Mouse (Mus musculus) embryonic facial prominence, embryonic 10.5 days (tissue): Measurements from ENCODE around the gene Elavl1. TPM values are rescaled to one million over a fixed set of nuclear protein-coding genes. Genes with fewer than 3 reads are reported as not detected.
"Not testable (repeated sequence)": the region's sequence is repeated elsewhere in the genome, so short reads cannot be mapped to it uniquely, and the experiment has no call there.

Source experiments
- DNase-seq: peaks from one replicate; pipeline ENCODE4 v3.0.0-alpha.2; 2017; ENCODE audit warnings: low spot score
- H3K27ac ChIP-seq: fragments of 300-500 bp; sonication (generic); replicated peaks from 2 replicates; pipeline ENCODE4 v1.5.1; 2016; ENCODE audit warnings: mild to moderate bottlenecking
- H3K27me3 ChIP-seq: fragments of 300-500 bp; sonication (generic); replicated peaks from 2 replicates; pipeline ENCODE4 v1.6.1; 2016; ENCODE audit warnings: low read depth, mild to moderate bottlenecking; ENCODE audit not compliant: poor library complexity, severe bottlenecking
- H3K36me3 ChIP-seq: fragments of 300-500 bp; sonication (generic); replicated peaks from 2 replicates; pipeline ENCODE4 v1.6.1; 2016; ENCODE audit warnings: mild to moderate bottlenecking, moderate library complexity
- H3K4me1 ChIP-seq: fragments of 300-500 bp; sonication (generic); 2 replicates; pipeline ENCODE4 v1.6.1; 2016
- H3K4me3 ChIP-seq: fragments of 300-500 bp; sonication (generic); 2 replicates; pipeline ENCODE4 v1.5.1; 2016; ENCODE audit warnings: mild to moderate bottlenecking, moderate library complexity
- H3K9me3 ChIP-seq: fragments of 300-500 bp; sonication (generic); 2 replicates; pipeline ENCODE4 v1.6.1; 2016; ENCODE audit warnings: mild to moderate bottlenecking
- WGBS: fragments of 180-500 bp; shearing (Covaris S2); methylation state at CpG from one replicate; pipeline ENCODE4 v1.1.7; 2016; 5-methylcytosine and 5-hydroxymethylcytosine counted together
- polyA plus RNA-seq: library from polyadenylated mRNA; unstranded; fragments of >200 nt; fragmentation: Nextera tagmentation; extraction: Ambion mirVana; gene quantifications from 2 replicates; pipeline ENCODE4 v1.2.1, GENCODE M21; 2016

Elavl1 gene
- polyA plus RNA-seq = 362 and 373 TPM in 2 replicates

DNA sequence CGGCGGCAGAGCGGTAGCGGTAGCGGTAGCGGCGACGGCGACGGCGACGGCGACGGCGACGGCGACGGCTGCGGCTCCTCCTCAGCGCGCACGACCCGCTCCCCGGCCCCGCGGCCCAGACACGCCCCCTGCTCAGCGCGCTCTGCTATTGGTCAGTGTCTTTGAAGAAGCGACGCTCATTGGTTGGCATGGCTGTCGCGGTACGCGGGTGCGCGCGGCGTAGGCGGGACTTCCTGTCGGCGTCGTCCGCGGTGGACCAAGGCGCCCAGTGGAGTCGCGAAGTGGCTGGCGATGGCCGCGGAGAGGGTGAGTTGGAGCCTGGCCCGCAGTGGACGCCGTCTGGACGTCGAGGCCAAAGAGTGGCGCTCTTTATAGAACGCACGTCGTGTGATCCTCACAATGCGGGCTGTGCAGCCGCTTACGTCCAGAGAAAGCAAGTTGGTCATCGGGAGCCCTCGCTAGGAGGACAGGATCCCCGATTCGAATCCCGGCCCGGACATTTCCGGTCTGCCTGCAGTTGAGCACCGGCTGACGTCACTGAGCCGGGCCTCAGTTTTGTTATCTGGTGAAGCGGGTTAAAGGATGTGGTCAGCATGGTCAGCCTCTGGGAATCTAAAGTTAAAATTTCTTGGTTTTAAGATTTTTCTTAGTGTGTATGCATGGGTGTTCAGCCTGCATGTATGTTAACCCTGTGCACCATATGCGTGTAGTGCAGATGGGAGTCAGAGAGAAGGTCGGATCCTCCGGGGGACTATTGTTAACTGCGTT lies at the start of gene Elavl1, which contains the start of gene Ccl25:
Gene Elavl1, minus strand, starts transcription at position 431 of the 768 bp plus-strand sequence.
Gene Ccl25, plus strand, starts transcription at position 228 of the 768 bp plus-strand sequence.
- H3K36me3 ChIP-seq = peaks cover 63% of the 10 kb centered on the region
- peak within 1 kb of the TSS; percentile 97 for H3K4me3 ChIP-seq
- no peaks in the 10 kb centered on the region for H3K9me3 ChIP-seq
- WGBS = under 1% methylated on average over 78 of the region's 78 CpGs
- DNase-seq = peak; percentile 98
- peak within 1 kb of the TSS; percentile 98 for H3K27ac ChIP-seq
- no peaks in the 10 kb centered on the region for H3K27me3 ChIP-seq
- peaks cover 24% of the 10 kb centered on the region for H3K4me1 ChIP-seq

DNA sequence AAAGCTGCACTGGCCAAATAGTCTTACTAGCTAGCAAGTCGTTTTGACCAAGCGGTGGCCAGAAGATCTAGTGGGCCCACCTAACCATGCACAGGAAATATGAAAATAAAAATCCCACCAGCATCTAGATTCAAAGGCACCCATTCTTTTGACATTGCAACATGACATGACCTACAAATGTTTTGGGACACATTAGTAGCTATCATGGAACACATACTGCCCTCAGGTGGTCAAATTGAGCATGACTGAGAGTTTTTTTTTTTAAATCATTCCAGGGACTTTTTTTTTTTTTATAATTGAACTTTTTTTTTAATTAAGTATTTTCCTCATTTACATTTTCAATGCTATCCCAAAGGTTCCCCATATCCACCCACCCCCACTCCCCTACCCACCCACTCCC lies 47.4 kb upstream of the Elavl1 start:
- H3K27me3 ChIP-seq = no peaks in the 10 kb centered on the region
- no peak for DNase-seq
- no peak overlapping the region for H3K4me3 ChIP-seq
- no peaks in the 10 kb centered on the region for H3K36me3 ChIP-seq
- H3K4me1 ChIP-seq = no peaks in the 10 kb centered on the region
- 74% methylated on average over 2 of the region's 2 CpGs for WGBS
- no peaks in the 10 kb centered on the region; the same call in 1 of the 2 replicates for H3K9me3 ChIP-seq
- H3K27ac ChIP-seq = no peak overlapping the region

DNA sequence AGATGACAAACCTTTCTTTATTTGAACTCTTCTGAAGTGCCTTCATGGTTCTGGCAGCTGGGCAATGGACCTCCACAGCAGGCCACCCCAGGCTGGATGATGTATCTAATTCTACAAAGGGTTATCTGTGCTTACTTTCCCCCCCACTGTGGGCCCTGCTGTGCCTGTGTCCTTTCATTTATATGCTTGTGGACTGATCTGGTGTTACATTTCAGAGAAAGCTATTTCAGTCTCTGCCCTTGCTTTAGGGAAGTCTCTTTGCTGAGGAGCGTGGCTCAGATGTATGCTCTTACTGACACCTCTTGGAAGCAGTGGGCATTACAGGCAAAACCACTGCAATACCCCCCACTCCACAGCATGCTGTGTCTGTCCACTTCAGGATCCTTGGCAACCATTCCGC lies 44.9 kb upstream of the Elavl1 start:
- H3K4me1 ChIP-seq = no peaks in the 10 kb centered on the region
- no peak overlapping the region for H3K4me3 ChIP-seq
- WGBS = 23% methylated on average over 2 of the region's 2 CpGs
- H3K27me3 ChIP-seq = no peaks in the 10 kb centered on the region
- no peaks in the 10 kb centered on the region; the same call in 1 of the 2 replicates for H3K9me3 ChIP-seq
- H3K36me3 ChIP-seq = no peaks in the 10 kb centered on the region
- H3K27ac ChIP-seq = no peak overlapping the region
- peak; percentile 54 for DNase-seq

DNA sequence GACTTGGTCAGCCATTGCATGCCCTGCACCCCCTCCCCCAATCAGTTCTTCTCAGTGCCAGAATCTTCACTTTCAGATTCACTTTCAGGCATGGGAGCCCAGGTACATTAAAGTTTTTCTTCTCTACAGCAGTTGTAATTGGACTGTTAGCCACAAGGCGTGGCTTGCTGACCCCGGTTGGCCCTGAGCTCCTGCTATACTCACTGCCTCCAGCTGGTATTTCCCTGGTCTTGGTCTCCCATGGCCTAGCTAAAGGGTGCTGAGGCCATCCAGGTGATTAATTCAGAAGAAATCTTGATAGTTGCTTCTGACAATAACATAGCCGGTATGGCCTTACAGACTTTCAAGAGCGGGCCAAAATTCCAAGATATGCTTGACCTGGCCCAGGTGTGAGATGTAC lies 43.3 kb upstream of the Elavl1 start:
- WGBS = 88% methylated on average over 4 of the region's 4 CpGs
- DNase-seq = no peak
- Histone ChIP-seq H3K9me3 (no peaks in the 10 kb centered on the region; the same call in 1 of the 2 replicates), H3K36me3 (no peaks in the 10 kb centered on the region), H3K4me3 (no peak overlapping the region), H3K27ac (no peak overlapping the region), H3K4me1 (no peaks in the 10 kb centered on the region), H3K27me3 (no peaks in the 10 kb centered on the region)

DNA sequence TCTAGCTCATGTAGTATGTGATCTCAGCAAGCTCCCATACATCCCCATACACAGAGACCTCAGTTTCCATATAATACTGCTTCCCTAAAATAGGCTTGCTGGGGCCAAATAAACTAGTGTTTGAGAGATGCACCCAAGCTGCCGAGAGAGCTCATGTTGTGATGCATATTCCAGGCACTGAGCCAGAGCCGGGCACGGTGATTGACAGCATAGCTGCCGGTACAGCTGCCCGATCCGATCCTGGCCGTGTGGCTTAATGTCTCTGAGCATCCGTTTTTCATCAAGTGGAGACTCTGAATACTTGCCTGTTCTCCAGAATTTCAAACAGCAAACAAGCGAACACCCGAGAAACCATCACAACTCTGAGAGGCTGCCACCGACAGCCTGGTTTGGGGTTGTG lies 42.6 kb upstream of the Elavl1 start:
- H3K9me3 ChIP-seq = no peaks in the 10 kb centered on the region; the same call in 1 of the 2 replicates

DNA sequence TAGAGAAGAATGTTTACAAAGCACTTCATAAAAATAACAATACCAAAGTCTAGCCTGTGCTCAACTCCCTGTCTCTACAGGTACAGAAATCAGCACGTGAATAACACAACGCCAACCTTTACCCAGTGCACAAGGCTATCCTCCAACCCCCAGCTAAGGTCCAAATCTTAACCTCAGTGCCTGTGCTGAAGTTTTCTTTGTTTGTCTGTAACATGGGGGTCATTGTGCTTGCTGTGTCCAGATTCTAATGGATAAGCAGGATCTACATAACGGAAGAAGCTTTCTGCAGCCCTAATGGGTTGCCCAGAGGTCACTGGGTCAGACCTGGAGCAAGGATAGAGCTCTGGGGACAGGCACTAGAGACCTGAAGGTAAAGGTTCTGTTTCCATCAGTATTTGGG lies 41.0 kb upstream of the Elavl1 start:
- Histone ChIP-seq H3K27me3 (no peaks in the 10 kb centered on the region), H3K4me1 (no peaks in the 10 kb centered on the region), H3K9me3 (no peaks in the 10 kb centered on the region; the same call in 1 of the 2 replicates), H3K36me3 (no peaks in the 10 kb centered on the region), H3K27ac (no peak overlapping the region), H3K4me3 (no peak overlapping the region)
- 89% methylated on average over 3 of the region's 3 CpGs for WGBS
- DNase-seq = no peak

More for the DNA sequence above, 42.6 kb upstream of the Elavl1 start:
- no peaks in the 10 kb centered on the region for H3K36me3 ChIP-seq
- H3K4me3 ChIP-seq = no peak overlapping the region
- H3K4me1 ChIP-seq = no peaks in the 10 kb centered on the region
- H3K27ac ChIP-seq = no peak overlapping the region
- WGBS = 84% methylated on average over 11 of the region's 11 CpGs
- no peak for DNase-seq
- H3K27me3 ChIP-seq = no peaks in the 10 kb centered on the region

DNA sequence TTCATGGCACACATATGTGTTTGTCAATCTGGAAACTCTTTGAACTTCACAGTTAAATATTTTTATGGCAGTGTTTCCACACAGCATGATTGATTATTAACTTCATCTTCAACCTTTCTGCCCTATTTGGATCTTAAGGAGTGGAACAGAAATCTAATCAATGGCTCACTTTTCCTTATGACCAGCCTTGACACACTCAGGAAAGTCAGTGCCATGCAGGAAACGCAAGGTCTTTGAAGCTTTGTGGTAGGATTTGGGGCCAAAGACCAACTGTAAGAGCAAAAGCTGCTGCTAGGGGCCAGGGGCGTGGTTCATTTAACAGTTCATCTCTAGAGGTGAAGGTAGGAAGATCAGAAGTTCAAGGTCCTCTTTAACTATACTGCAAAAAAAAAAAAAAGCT lies 35.7 kb upstream of the Elavl1 start:
- Histone ChIP-seq H3K9me3 (no peaks in the 10 kb centered on the region), H3K27me3 (no peaks in the 10 kb centered on the region), H3K4me3 (no peak overlapping the region), H3K4me1 (no peaks in the 10 kb centered on the region), H3K27ac (no peak overlapping the region), H3K36me3 (no peaks in the 10 kb centered on the region)
- DNase-seq = no peak
- WGBS = 84% methylated on average over 2 of the region's 2 CpGs

DNA sequence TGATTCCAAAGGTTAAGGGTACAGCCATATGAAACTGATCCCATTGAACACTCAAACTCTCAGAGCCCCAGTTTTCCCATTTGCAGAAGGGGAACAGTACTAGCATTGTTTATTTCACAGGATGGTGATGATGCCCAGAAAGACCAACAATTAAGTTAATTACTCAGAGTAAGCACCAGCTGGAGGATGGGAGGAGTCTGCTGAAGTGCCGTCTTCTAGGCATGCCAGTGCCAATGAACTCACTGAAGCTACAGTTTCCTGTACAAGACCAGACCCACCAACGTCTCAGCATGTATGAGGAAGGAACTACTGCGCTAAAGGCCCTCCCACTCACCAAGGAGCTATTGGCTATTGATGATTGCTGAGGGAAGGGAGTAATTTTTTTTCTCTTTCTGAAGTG lies 34.1 kb upstream of the Elavl1 start:
- Histone ChIP-seq H3K9me3 (no peaks in the 10 kb centered on the region), H3K4me3 (no peak overlapping the region), H3K36me3 (no peaks in the 10 kb centered on the region), H3K27me3 (no peaks in the 10 kb centered on the region), H3K27ac (no peak overlapping the region), H3K4me1 (no peaks in the 10 kb centered on the region)
- DNase-seq = no peak
- 62% methylated on average over 3 of the region's 3 CpGs for WGBS

DNA sequence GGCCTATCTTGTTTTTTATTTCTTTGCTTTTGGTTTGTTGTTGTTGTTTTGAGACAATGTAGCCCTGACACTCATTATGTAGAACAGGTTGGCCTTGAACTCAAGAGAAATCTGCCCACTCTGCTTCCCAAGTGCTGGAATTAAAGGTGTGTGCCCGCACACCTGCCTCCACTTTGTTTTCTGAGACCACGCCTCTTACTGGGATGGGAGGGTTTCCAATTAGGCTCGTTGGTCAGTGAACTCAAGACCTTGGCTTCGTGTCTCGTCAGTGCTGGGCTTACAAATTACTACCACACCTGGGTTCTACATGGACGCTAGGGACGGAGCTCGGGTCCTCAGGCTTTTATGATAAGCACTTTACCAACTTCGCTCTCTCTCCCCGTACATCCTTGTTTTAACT lies 30.2 kb upstream of the Elavl1 start:
- H3K4me1 ChIP-seq = no peaks in the 10 kb centered on the region
- H3K27me3 ChIP-seq = no peaks in the 10 kb centered on the region
- WGBS = 86% methylated on average over 10 of the region's 10 CpGs
- DNase-seq = no peak
- no peak overlapping the region for H3K27ac ChIP-seq
- no peaks in the 10 kb centered on the region for H3K9me3 ChIP-seq
- no peaks in the 10 kb centered on the region for H3K36me3 ChIP-seq
- no peak overlapping the region for H3K4me3 ChIP-seq

DNA sequence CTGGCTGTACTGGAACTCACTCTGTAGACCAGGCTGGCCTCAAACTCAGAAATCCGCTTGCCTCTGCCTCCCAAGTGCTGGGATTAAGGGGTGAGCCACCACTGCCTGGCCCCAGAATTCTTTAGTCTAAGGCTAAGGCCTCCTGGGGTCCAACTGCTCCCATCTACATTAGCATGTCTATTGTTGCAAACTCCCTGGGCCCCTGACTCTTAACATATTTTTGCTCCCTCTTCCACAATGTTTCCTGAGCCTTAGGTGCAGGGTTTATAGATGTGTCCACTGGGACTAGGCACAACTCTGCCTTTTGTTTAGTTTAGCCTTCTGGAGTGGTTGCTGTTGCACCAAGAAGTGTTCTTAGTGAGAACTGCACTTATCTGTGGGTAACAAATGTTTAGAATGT lies 29.3 kb upstream of the Elavl1 start:
- Histone ChIP-seq H3K36me3 (no peaks in the 10 kb centered on the region), H3K27me3 (no peaks in the 10 kb centered on the region), H3K9me3 (no peaks in the 10 kb centered on the region), H3K4me1 (no peaks in the 10 kb centered on the region), H3K27ac (no peak overlapping the region), H3K4me3 (no peak overlapping the region)
- DNase-seq = no peak
- 71% methylated on average over 1 of the region's 1 CpGs for WGBS

DNA sequence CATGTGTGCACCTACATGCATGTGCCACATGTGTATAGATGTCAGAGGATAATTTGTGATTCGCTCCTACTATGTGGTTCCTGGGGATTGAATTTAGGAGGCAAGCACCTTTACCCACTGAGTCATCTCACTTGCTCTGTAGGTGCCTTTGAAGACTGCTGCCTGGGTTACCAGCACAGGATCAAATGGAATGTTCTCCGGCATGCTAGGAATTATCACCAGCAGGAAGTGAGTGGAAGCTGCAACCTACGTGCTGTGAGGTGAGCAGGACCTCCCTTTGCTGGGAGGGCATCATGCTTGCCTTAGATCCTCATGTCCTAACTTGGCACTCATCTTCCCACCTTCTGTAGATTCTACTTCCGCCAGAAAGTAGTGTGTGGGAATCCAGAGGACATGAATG lies 28.5 kb upstream of the Elavl1 start:
- Histone ChIP-seq H3K4me1 (no peaks in the 10 kb centered on the region), H3K27me3 (no peaks in the 10 kb centered on the region), H3K4me3 (no peak overlapping the region), H3K27ac (no peak overlapping the region), H3K9me3 (no peaks in the 10 kb centered on the region), H3K36me3 (no peaks in the 10 kb centered on the region)
- 83% methylated on average over 4 of the region's 4 CpGs for WGBS
- no peak for DNase-seq

DNA sequence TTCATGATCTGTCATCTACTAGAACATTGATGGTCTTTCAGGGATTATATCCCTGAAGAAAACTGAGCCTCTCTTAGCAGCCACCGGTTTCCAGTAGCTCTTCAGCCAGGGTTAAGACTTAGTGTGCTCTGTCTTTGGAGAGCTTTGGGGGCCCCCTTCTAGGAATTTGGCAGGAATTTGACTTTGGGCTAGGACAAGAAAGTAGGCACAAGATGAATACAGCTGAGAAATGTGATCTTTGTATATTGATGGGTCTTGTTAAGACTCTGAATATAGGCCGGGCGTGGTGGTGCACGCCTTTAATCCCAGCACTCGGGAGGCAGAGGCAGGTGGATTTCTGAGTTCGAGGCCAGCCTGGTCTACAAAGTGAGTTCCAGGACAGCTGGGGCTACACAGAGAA lies 27.3 kb upstream of the Elavl1 start:
- DNase-seq, H3K27ac ChIP-seq, H3K27me3 ChIP-seq, H3K36me3 ChIP-seq, H3K4me1 ChIP-seq, H3K9me3 ChIP-seq, H3K4me3 ChIP-seq: not testable (repeated sequence)
- WGBS = 91% methylated on average over 6 of the region's 6 CpGs

DNA sequence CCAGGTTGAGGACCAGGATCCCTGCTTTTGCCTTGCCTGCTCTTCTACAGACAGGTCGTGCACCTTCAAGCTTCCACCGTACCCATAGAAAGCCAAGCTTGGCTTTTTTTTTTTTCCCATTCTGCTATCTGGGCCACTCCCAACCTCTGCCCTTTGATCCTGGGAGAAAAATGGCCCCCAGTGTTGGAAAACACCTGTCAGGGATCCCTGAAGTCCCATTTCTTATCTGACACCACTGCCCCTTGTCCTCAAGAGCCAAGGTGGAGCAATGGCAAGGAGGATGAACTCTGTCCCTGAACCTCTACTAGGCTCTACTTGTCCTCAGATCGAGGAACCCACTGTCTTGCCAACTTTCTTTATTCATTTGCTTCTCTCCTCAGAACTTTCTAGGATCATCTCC lies 25.4 kb upstream of the Elavl1 start:
- H3K27ac ChIP-seq = no peak overlapping the region
- no peaks in the 10 kb centered on the region for H3K9me3 ChIP-seq
- H3K4me3 ChIP-seq = no peak overlapping the region
- peaks cover 5% of the 10 kb centered on the region for H3K4me1 ChIP-seq
- 88% methylated on average over 3 of the region's 3 CpGs for WGBS
- no peaks in the 10 kb centered on the region for H3K36me3 ChIP-seq
- no peaks in the 10 kb centered on the region for H3K27me3 ChIP-seq
- DNase-seq = no peak
